Mouse (Mus musculus) stomach, postnatal 0 days (tissue): ENCODE measurements around the gene Alms1. TPM values are rescaled to one million over a fixed set of nuclear protein-coding genes. Genes with fewer than 3 reads are reported as not detected.
A peak's percentile ranks its signal among the peaks of the same experiment; 100 is the strongest.

ENCODE experiments used
- ATAC-seq: fragments of 200-750 bp; cut with Nextera tagmentation; 2 replicates; pipeline ENCODE4 v1.8.0; 2017; ENCODE audit not compliant: low FRiP score, low TSS enrichment
- DNase-seq: peaks from one replicate; pipeline ENCODE4 v3.0.0-alpha.2; 2016; ENCODE audit warnings: low spot score
- H3K27ac ChIP-seq: fragments of 300-500 bp; sonication (generic); replicated peaks from 2 replicates; pipeline ENCODE4 v1.5.1; 2014; ENCODE audit warnings: mild to moderate bottlenecking, control low read depth
- H3K27me3 ChIP-seq: fragments of 300-500 bp; sonication (generic); 2 replicates; pipeline ENCODE4 v1.6.1; 2014; ENCODE audit warnings: low read length; ENCODE audit not compliant: control insufficient read depth, insufficient read depth
- H3K36me3 ChIP-seq: fragments of 300-500 bp; sonication (generic); 2 replicates; pipeline ENCODE4 v1.6.1; 2014; ENCODE audit warnings: low read length, mixed read lengths; ENCODE audit not compliant: control insufficient read depth, insufficient read depth
- H3K4me1 ChIP-seq: fragments of 300-500 bp; sonication (generic); replicated peaks from 2 replicates; pipeline ENCODE4 v1.6.1; 2014; ENCODE audit warnings: antibody characterized with exemption; ENCODE audit not compliant: control insufficient read depth, insufficient read depth
- H3K4me2 ChIP-seq: fragments of 300-500 bp; sonication (generic); replicated peaks from 2 replicates; pipeline ENCODE4 v1.6.1; 2014; ENCODE audit warnings: low read depth, mild to moderate bottlenecking, control low read depth, moderate library complexity
- H3K4me3 ChIP-seq: fragments of 300-500 bp; sonication (generic); 2 replicates; pipeline ENCODE4 v1.5.1; 2014; ENCODE audit warnings: low read depth, low read length, control low read depth
- H3K9ac ChIP-seq: fragments of 300-500 bp; sonication (generic); 2 replicates; pipeline ENCODE4 v1.6.1; 2014; ENCODE audit warnings: mild to moderate bottlenecking, low read length, control low read depth, mixed read lengths
- H3K9me3 ChIP-seq: fragments of 300-500 bp; sonication (generic); 2 replicates; pipeline ENCODE4 v1.6.1; 2016; ENCODE audit warnings: low read length; ENCODE audit not compliant: control insufficient read depth
- CTCF ChIP-seq: IDR thresholded peaks from 2 replicates; pipeline ENCODE4 v1.5.1; 2016; ENCODE audit warnings: antibody characterized with exemption, low read depth, mild to moderate bottlenecking, moderate library complexity
- EP300 ChIP-seq: optimal IDR thresholded peaks from 2 replicates; pipeline ENCODE3; 2016; ENCODE audit warnings: antibody characterized with exemption
- WGBS: fragments of 180-500 bp; shearing (Covaris S2); extraction: QIAGEN DNeasy Blood & Tissue Kit; methylation state at CpG from one replicate; pipeline ENCODE4 v1.1.7; 2014; 5-methylcytosine and 5-hydroxymethylcytosine counted together
- polyA plus RNA-seq: library from polyadenylated mRNA; unstranded; fragments of >200 nt; fragmentation: Nextera tagmentation; extraction: Ambion mirVana; gene quantifications from 2 replicates; pipeline ENCODE4 v1.2.1, GENCODE M21; 2015

The Alms1 gene
- polyA plus RNA-seq, 1 experiment from 2014 or later = 0.98 TPM

- no peaks in the 10 kb centered on the region for H3K36me3 ChIP-seq
- no peaks in the 10 kb centered on the region for H3K27me3 ChIP-seq
- no peaks in the 10 kb centered on the region for H3K9me3 ChIP-seq
- no peak overlapping the region for H3K9ac ChIP-seq
- WGBS = 62% methylated on average over 2 of the region's 2 CpGs
- ATAC-seq (no peak), DNase-seq (no peak)
- TF ChIP-seq CTCF = no peak
- no peak for TF ChIP-seq EP300
- no peak overlapping the region for H3K4me3 ChIP-seq
- no peaks in the 10 kb centered on the region for H3K4me1 ChIP-seq
- H3K4me2 ChIP-seq = no peak overlapping the region
- H3K27ac ChIP-seq = no peak overlapping the region
Observed at GRCm38 (mm10) chr6:85590116-85590515, 2.8 kb downstream of the Alms1 start.

GRCm38 (mm10) chr6:85599310-85599709, 12.0 kb downstream of the Alms1 start:
- 13% methylated on average over 1 of the region's 1 CpGs for WGBS
- Histone ChIP-seq H3K36me3 (no peaks in the 10 kb centered on the region), H3K9ac (no peak overlapping the region), H3K27ac (no peak overlapping the region), H3K4me3 (no peak overlapping the region), H3K4me2 (no peak overlapping the region), H3K4me1 (no peaks in the 10 kb centered on the region), H3K27me3 (no peaks in the 10 kb centered on the region), H3K9me3 (no peaks in the 10 kb centered on the region)
- ATAC-seq (0 out of 2 replicates have a peak, but pooled peaks have one; percentile 54), DNase-seq (peak; percentile 17)
- no peak for TF ChIP-seq EP300
- TF ChIP-seq CTCF = no peak

- Histone ChIP-seq H3K36me3 (no peaks in the 10 kb centered on the region), H3K9me3 (no peaks in the 10 kb centered on the region), H3K27me3 (no peaks in the 10 kb centered on the region), H3K27ac (no peak overlapping the region), H3K4me1 (no peaks in the 10 kb centered on the region), H3K4me3 (no peak overlapping the region), H3K9ac (no peak overlapping the region), H3K4me2 (no peak overlapping the region)
- no peak for DNase-seq
- TF ChIP-seq CTCF (no peak), EP300 (no peak)
- WGBS = 83% methylated on average over 1 of the region's 1 CpGs
- ATAC-seq = no peak
Observed at GRCm38 (mm10) chr6:85610511-85610910, 23.2 kb downstream of the Alms1 start.

GRCm38 (mm10) chr6:85620826-85621225, 33.5 kb downstream of the Alms1 start:
- no peak overlapping the region for H3K27ac ChIP-seq
- H3K9ac ChIP-seq = no peak overlapping the region
- no peak overlapping the region for H3K4me3 ChIP-seq
- 94% methylated on average over 4 of the region's 4 CpGs for WGBS
- no peaks in the 10 kb centered on the region for H3K27me3 ChIP-seq
- no peaks in the 10 kb centered on the region for H3K9me3 ChIP-seq
- DNase-seq (no peak), ATAC-seq (no peak)
- no peaks in the 10 kb centered on the region for H3K4me1 ChIP-seq
- H3K4me2 ChIP-seq = no peak overlapping the region
- TF ChIP-seq CTCF = no peak
- H3K36me3 ChIP-seq = peaks cover 15% of the 10 kb centered on the region

- Histone ChIP-seq H3K4me1 (no peaks in the 10 kb centered on the region), H3K4me3 (no peak overlapping the region), H3K36me3 (peaks cover 15% of the 10 kb centered on the region), H3K27me3 (no peaks in the 10 kb centered on the region), H3K9me3 (no peaks in the 10 kb centered on the region), H3K4me2 (no peak overlapping the region), H3K9ac (no peak overlapping the region), H3K27ac (no peak overlapping the region)
- no peak for TF ChIP-seq CTCF
- no peak for TF ChIP-seq EP300
- DNase-seq (no peak), ATAC-seq (no peak)
- WGBS = 79% methylated on average over 5 of the region's 5 CpGs
Observed at GRCm38 (mm10) chr6:85621600-85621999, 34.3 kb downstream of the Alms1 start.

GRCm38 (mm10) chr6:85624511-85624910, 37.2 kb downstream of the Alms1 start:
- peaks cover 16% of the 10 kb centered on the region for H3K36me3 ChIP-seq

More at GRCm38 (mm10) chr6:85624511-85624910, 37.2 kb downstream of the Alms1 start:
- H3K9ac ChIP-seq = no peak overlapping the region
- H3K9me3 ChIP-seq = no peaks in the 10 kb centered on the region
- 91% methylated on average over 4 of the region's 4 CpGs for WGBS
- DNase-seq (no peak), ATAC-seq (no peak)
- H3K4me3 ChIP-seq = no peak overlapping the region
- no peaks in the 10 kb centered on the region for H3K4me1 ChIP-seq
- H3K27ac ChIP-seq = no peak overlapping the region
- no peak overlapping the region for H3K4me2 ChIP-seq
- TF ChIP-seq CTCF = no peak
- no peak for TF ChIP-seq EP300
- H3K27me3 ChIP-seq = no peaks in the 10 kb centered on the region
